Mouse (Mus musculus) midbrain, postnatal 0 days (tissue): ENCODE data around the gene Lmbrd1. TPM values are rescaled to one million over a fixed set of nuclear protein-coding genes. Genes with fewer than 3 reads are reported as not detected.

ENCODE experiments used
- ATAC-seq: fragments of 200-750 bp; cut with Nextera tagmentation; 2 replicates; pipeline ENCODE4 v1.8.0; 2017; ENCODE audit warnings: moderate number of reproducible peaks, mild to moderate bottlenecking, moderate TSS enrichment, moderate library complexity; ENCODE audit not compliant: low FRiP score
- DNase-seq: peaks from one replicate; pipeline ENCODE4 v3.0.0-alpha.2; 2015; ENCODE audit warnings: low spot score
- H3K27ac ChIP-seq: fragments of 300-500 bp; sonication (generic); 2 replicates; pipeline ENCODE4 v1.5.1; 2014; ENCODE audit warnings: low read depth, mild to moderate bottlenecking, low read length, mixed read lengths
- H3K27me3 ChIP-seq: fragments of 300-500 bp; sonication (generic); 2 replicates; pipeline ENCODE4 v1.6.1; 2014; ENCODE audit warnings: low read length, control low read depth, mixed read lengths; ENCODE audit not compliant: insufficient read depth
- H3K36me3 ChIP-seq: fragments of 300-500 bp; sonication (generic); 2 replicates; pipeline ENCODE4 v1.6.1; 2014; ENCODE audit warnings: low read length, control low read depth, mixed read lengths; ENCODE audit not compliant: insufficient read depth
- H3K4me1 ChIP-seq: fragments of 300-500 bp; sonication (generic); 2 replicates; pipeline ENCODE4 v1.6.1; 2014; ENCODE audit warnings: mild to moderate bottlenecking, control low read depth, antibody characterized with exemption, low read length, mixed read lengths; ENCODE audit not compliant: insufficient read depth
- H3K4me2 ChIP-seq: fragments of 300-500 bp; sonication (generic); 2 replicates; pipeline ENCODE4 v1.6.1; 2014; ENCODE audit warnings: low read depth, mild to moderate bottlenecking, low read length, mixed read lengths; ENCODE audit not compliant: poor library complexity, severe bottlenecking
- H3K4me3 ChIP-seq: fragments of 300-500 bp; sonication (generic); 2 replicates; pipeline ENCODE4 v1.5.1; 2014; ENCODE audit warnings: low read depth, mild to moderate bottlenecking, low read length, moderate library complexity
- H3K9ac ChIP-seq: fragments of 300-500 bp; sonication (generic); replicated peaks from 2 replicates; pipeline ENCODE4 v1.6.1; 2014; ENCODE audit warnings: mild to moderate bottlenecking, low read length, moderate library complexity, mixed read lengths; ENCODE audit not compliant: poor library complexity, severe bottlenecking
- H3K9me3 ChIP-seq: fragments of 300-500 bp; sonication (generic); 2 replicates; pipeline ENCODE4 v1.6.1; 2016; ENCODE audit warnings: low read length, control low read depth
- CTCF ChIP-seq: IDR thresholded peaks from 2 replicates; pipeline ENCODE4 v1.5.1; 2016; ENCODE audit warnings: antibody characterized with exemption, mild to moderate bottlenecking
- WGBS: fragments of 180-500 bp; shearing (Covaris S2); extraction: QIAGEN DNeasy Blood & Tissue Kit; methylation state at CpG from one replicate; pipeline ENCODE4 v1.1.7; 2014; 5-methylcytosine and 5-hydroxymethylcytosine counted together
- polyA plus RNA-seq: library from polyadenylated mRNA; unstranded; fragments of >200 nt; fragmentation: Nextera tagmentation; extraction: Ambion mirVana; gene quantifications from 2 replicates; pipeline ENCODE4 v1.2.1, GENCODE M21; 2015
- total RNA-seq: library from RNA; depleted of rRNA; stranded (reverse); fragments of >200 nt; gene quantifications from 2 replicates; pipeline ENCODE4 v1.2.3, GENCODE M21; 2014

The Lmbrd1 gene
- total and polyA plus RNA-seq, 2 experiments from 2014 or later, result 28.8 to 44.5 TPM

- ATAC-seq (no peak), DNase-seq (no peak)
- WGBS, result 90% methylated on average over 5 of the region's 5 CpGs
- Histone ChIP-seq H3K36me3 (no peaks in the 10 kb centered on the region), H3K9me3 (no peaks in the 10 kb centered on the region), H3K4me1 (no peaks in the 10 kb centered on the region), H3K4me2 (no peak overlapping the region), H3K4me3 (no peak overlapping the region), H3K9ac (no peak overlapping the region), H3K27me3 (no peaks in the 10 kb centered on the region), H3K27ac (no peak overlapping the region)
- TF ChIP-seq CTCF, result no peak
These were observed 21.8 kb downstream of the Lmbrd1 start for GRCm38 (mm10) chr1:24700241-24700640.

GRCm38 (mm10) chr1:24703821-24704220, 25.4 kb downstream of the Lmbrd1 start:
- Histone ChIP-seq H3K36me3 (peaks cover 9% of the 10 kb centered on the region; the same call in 1 of the 2 replicates), H3K4me2 (no peak overlapping the region), H3K4me1 (no peaks in the 10 kb centered on the region), H3K27me3 (no peaks in the 10 kb centered on the region), H3K4me3 (no peak overlapping the region), H3K27ac (no peak overlapping the region), H3K9me3 (no peaks in the 10 kb centered on the region), H3K9ac (no peak overlapping the region)
- 82% methylated on average over 6 of the region's 6 CpGs for WGBS
- DNase-seq (no peak), ATAC-seq (no peak)
- TF ChIP-seq CTCF, result no peak

- WGBS, result 92% methylated on average over 4 of the region's 4 CpGs
- ATAC-seq (no peak), DNase-seq (no peak)
- no peak overlapping the region for H3K4me3 ChIP-seq
- H3K9ac ChIP-seq, result no peak overlapping the region
- no peak overlapping the region for H3K4me2 ChIP-seq
- H3K36me3 ChIP-seq, result 0 out of 2 replicates have a peak, but pooled peaks cover 7% of the 10 kb centered on the region
- H3K27me3 ChIP-seq, result no peaks in the 10 kb centered on the region
- H3K4me1 ChIP-seq, result no peaks in the 10 kb centered on the region
- TF ChIP-seq CTCF, result no peak
- H3K27ac ChIP-seq, result no peak overlapping the region
- H3K9me3 ChIP-seq, result no peaks in the 10 kb centered on the region
These were observed 37.9 kb downstream of the Lmbrd1 start for GRCm38 (mm10) chr1:24716301-24716700.

GRCm38 (mm10) chr1:24719621-24720020, 41.2 kb downstream of the Lmbrd1 start:
- TF ChIP-seq CTCF, result peak; percentile 73
- 0 out of 2 replicates have a peak, but pooled peaks cover 7% of the 10 kb centered on the region for H3K36me3 ChIP-seq
- no peaks in the 10 kb centered on the region for H3K4me1 ChIP-seq
- peak; percentile 54 for DNase-seq
- H3K27ac ChIP-seq, result no peak overlapping the region
- no peaks in the 10 kb centered on the region for H3K27me3 ChIP-seq
- 53% methylated on average over 3 of the region's 3 CpGs for WGBS
- no peaks in the 10 kb centered on the region for H3K9me3 ChIP-seq
- no peak overlapping the region for H3K4me2 ChIP-seq
- H3K9ac ChIP-seq, result no peak overlapping the region
- no peak for ATAC-seq
- H3K4me3 ChIP-seq, result no peak overlapping the region

- Histone ChIP-seq H3K9me3 (no peaks in the 10 kb centered on the region), H3K4me3 (no peak overlapping the region), H3K9ac (no peak overlapping the region), H3K4me2 (no peak overlapping the region), H3K4me1 (no peaks in the 10 kb centered on the region), H3K36me3 (0 out of 2 replicates have a peak, but pooled peaks cover 4% of the 10 kb centered on the region), H3K27me3 (no peaks in the 10 kb centered on the region), H3K27ac (no peak overlapping the region)
- WGBS, result 53% methylated on average over 1 of the region's 1 CpGs
- ATAC-seq, result no peak
- TF ChIP-seq CTCF, result no peak
- DNase-seq, result no peak
These were observed 41.8 kb downstream of the Lmbrd1 start for GRCm38 (mm10) chr1:24720209-24720608.

GRCm38 (mm10) chr1:24729784-24730183, 51.4 kb downstream of the Lmbrd1 start:
- Histone ChIP-seq H3K9ac (no peak overlapping the region), H3K9me3 (no peaks in the 10 kb centered on the region), H3K4me2 (no peak overlapping the region), H3K4me3 (no peak overlapping the region), H3K27me3 (no peaks in the 10 kb centered on the region), H3K36me3 (peaks cover 37% of the 10 kb centered on the region), H3K27ac (no peak overlapping the region), H3K4me1 (no peaks in the 10 kb centered on the region)
- WGBS, result 94% methylated on average over 11 of the region's 11 CpGs
- no peak for ATAC-seq
- no peak for TF ChIP-seq CTCF
- no peak for DNase-seq
